Mouse (Mus musculus): Measurements from ENCODE around the gene Jph2. TPM values are rescaled to one million over a fixed set of nuclear protein-coding genes. Genes with fewer than 3 reads are reported as not detected.

The Jph2 gene
- polyA plus RNA-seq, 1 experiment from 2014 or later: 0.45 TPM

DNA sequence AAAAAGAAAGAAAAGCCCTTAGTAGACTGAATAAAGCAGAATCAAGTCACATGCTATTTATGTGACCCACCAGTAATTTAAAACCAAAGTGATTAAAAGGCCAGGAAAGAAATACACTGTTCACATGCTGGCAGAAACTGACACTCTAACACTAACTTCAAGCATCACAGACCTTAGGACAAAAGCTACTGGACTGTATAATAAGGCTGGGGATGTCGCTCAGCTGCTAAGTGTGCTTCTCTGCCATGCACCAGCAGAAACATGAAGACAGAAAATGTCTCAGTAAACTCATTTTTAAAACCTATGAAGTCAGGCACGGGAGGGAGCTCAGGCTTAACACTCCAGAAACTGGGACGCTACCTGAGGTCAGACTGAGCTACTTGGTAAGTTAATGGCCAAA lies 12.4 kb upstream of the Jph2 start:
- H3K36me3 ChIP-seq: peaks cover 68% of the 10 kb centered on the region
- no peaks in the 10 kb centered on the region for H3K27me3 ChIP-seq
- H3K9me3 ChIP-seq: no peaks in the 10 kb centered on the region
- no peaks in the 10 kb centered on the region for H3K4me1 ChIP-seq
- ATAC-seq (ENCODE audit: low FRiP score, low read depth): no peak
- no peak overlapping the region for H3K4me3 ChIP-seq
- no peak overlapping the region for H3K9ac ChIP-seq (replicated peaks)
- WGBS: 93% methylated on average over 3 of the region's 3 CpGs
- no peak overlapping the region for H3K4me2 ChIP-seq (replicated peaks)
- no peak overlapping the region for H3K27ac ChIP-seq (replicated peaks)

DNA sequence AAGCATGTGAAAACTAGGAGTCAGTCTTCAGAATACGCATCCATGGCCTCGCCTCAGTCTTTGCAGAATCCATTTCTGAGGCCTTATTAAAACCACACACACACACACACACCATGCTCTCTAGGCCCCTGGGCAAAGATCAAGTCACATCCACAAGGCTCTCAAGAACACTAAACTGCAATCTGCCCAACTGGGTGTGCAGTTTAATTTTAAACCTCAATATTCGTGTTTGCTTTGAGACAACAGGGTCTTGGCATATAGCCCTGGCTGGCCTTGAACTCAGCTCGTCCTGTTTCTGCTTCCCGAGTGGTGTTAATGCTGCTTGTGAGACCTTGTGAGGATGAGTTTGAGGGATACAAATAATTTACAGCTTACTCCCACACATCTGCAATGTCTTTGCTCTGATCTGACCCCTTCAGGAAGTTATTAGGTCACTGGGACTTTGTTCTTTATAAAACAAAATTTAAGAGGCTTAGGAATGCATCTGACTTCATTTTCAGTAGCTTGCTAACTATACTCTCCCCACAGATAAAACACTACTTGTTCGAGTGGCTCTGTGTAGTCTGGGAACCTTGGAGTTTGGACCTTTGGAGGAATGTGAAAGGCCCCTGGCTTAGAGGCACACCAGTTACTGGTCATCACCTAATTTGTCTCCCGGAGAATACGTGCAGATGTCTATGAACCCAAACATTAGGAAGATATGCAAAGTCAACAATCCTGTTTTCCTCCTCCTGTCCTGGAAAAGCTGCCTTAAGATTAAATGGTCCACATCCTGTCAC lies 6.4 kb upstream of the Jph2 start:
- H3K4me1 ChIP-seq: no peaks in the 10 kb centered on the region
- no peaks in the 10 kb centered on the region for H3K9me3 ChIP-seq
- H3K4me2 ChIP-seq (replicated peaks): no peak overlapping the region
- no peaks in the 10 kb centered on the region for H3K27me3 ChIP-seq
- 89% methylated on average over 8 of the region's 8 CpGs for WGBS
- no peak overlapping the region for H3K9ac ChIP-seq (replicated peaks)
- H3K36me3 ChIP-seq: peaks cover 34% of the 10 kb centered on the region
- ATAC-seq (ENCODE audit: low FRiP score, low read depth): no peak
- H3K27ac ChIP-seq (replicated peaks): no peak overlapping the region
- no peak overlapping the region for H3K4me3 ChIP-seq

DNA sequence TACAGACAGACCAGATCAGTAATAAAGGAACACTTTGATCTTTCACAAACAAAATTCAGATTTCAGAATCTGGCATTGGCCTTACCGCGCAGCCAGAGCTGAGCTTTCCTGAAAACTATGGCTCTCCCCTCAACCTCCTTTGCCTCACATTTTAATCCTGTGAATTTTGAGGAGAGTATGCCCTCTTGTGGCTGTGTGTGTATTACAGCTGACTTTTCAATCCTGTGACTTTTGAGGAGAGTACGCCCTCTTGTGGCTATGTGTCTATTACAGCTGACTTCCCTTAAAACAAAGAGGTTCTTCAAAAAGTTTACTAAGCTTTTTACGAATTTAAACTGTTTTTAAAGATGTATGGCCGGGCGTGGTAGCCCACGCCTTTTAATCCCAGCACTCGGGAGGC lies 3.4 kb upstream of the Jph2 start:
- Histone ChIP-seq H3K9ac (replicated peaks) (no peak overlapping the region), H3K4me3 (no peak overlapping the region), H3K27ac (replicated peaks) (no peak overlapping the region), H3K36me3 (peaks cover 11% of the 10 kb centered on the region), H3K4me2 (replicated peaks) (no peak overlapping the region), H3K4me1 (peaks cover 12% of the 10 kb centered on the region), H3K27me3 (0 out of 2 replicates have a peak, but pooled peaks cover 3% of the 10 kb centered on the region), H3K9me3 (no peaks in the 10 kb centered on the region)
- ATAC-seq (ENCODE audit: low FRiP score, low read depth): no peak
- WGBS: 9% methylated on average over 8 of the region's 8 CpGs

DNA sequence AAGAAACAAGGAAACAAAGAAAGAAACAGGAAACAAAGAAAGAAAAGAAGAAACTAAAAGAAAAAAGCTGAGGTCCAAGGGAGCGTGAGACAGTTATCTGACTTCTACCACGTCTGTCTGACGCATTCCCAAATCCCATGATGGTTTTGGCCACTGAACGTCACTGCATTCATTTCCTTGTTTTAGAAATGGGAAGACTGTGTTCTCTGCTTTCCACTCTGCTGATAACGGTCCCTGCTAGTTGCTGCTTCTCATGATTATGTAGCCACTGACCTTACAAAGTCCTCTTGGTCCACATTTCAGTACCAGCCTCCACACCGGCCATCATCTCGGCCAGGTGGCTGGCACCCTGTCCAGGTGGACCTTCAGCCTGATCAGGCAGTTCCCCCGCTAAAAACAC lies 1.4 kb upstream of the Jph2 start:
- no peak for ATAC-seq (ENCODE audit: low FRiP score, low read depth)
- 86% methylated on average over 8 of the region's 8 CpGs for WGBS
- Histone ChIP-seq H3K4me3 (no peak overlapping the region), H3K9ac (replicated peaks) (no peak overlapping the region), H3K4me2 (replicated peaks) (no peak overlapping the region), H3K36me3 (no peaks in the 10 kb centered on the region), H3K4me1 (peaks cover 12% of the 10 kb centered on the region), H3K27ac (replicated peaks) (no peak overlapping the region), H3K27me3 (0 out of 2 replicates have a peak, but pooled peaks cover 3% of the 10 kb centered on the region), H3K9me3 (no peaks in the 10 kb centered on the region)

DNA sequence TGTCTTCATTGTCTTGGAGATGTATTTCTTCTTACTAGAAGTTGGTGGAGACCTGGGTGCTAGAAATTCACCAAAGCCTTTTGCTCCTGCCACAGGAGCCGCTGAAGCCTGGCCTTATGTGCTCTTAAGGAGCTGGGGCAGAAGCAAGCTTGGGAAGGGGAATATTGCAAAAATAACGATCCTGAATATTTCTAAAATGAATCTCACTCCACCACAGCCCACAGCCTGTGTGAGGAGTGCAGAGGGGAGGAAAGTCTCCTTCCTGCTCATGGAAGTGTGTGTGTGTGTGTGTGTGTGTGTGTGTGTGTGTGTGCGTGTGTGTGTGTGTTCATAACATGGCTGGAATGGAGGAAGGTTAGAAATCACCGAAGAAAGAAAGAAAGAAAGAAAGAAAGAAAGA lies 977 bp upstream of the Jph2 start:
- no peak overlapping the region for H3K4me3 ChIP-seq
- H3K27me3 ChIP-seq: 0 out of 2 replicates have a peak, but pooled peaks cover 3% of the 10 kb centered on the region
- H3K36me3 ChIP-seq: no peaks in the 10 kb centered on the region
- H3K27ac ChIP-seq (replicated peaks): no peak overlapping the region
- H3K4me2 ChIP-seq (replicated peaks): no peak overlapping the region
- peaks cover 12% of the 10 kb centered on the region for H3K4me1 ChIP-seq
- 83% methylated on average over 4 of the region's 4 CpGs for WGBS
- H3K9ac ChIP-seq (replicated peaks): no peak overlapping the region
- no peaks in the 10 kb centered on the region for H3K9me3 ChIP-seq
- ATAC-seq (ENCODE audit: low FRiP score, low read depth): no peak

DNA sequence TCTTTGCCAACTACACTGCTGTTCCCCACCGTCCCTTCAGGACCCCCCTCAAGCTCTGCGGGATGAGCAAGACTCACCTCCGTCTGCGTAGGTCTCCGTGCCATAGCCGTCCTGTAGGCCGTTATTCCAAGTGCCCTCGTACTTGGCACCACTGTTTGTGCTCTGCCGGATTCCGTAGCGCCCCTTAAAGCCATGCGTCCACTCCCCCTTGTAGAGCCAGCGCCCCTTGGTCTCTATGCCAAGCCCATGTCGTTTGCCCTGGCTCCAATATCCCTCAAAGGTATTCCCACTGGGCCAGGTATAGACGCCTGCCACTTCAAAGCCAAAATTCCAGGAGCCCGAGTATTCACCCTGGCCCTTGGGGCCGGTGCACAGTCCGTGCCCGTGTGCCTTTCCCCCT lies 722 bp downstream of the Jph2 start:
- Histone ChIP-seq H3K4me2 (replicated peaks) (no peak overlapping the region), H3K27me3 (0 out of 2 replicates have a peak, but pooled peaks cover 3% of the 10 kb centered on the region), H3K9ac (replicated peaks) (no peak overlapping the region), H3K36me3 (no peaks in the 10 kb centered on the region), H3K4me3 (no peak overlapping the region), H3K27ac (replicated peaks) (no peak overlapping the region), H3K9me3 (no peaks in the 10 kb centered on the region), H3K4me1 (peaks cover 12% of the 10 kb centered on the region)
- 92% methylated on average over 19 of the region's 19 CpGs for WGBS
- no peak for ATAC-seq (ENCODE audit: low FRiP score, low read depth)

DNA sequence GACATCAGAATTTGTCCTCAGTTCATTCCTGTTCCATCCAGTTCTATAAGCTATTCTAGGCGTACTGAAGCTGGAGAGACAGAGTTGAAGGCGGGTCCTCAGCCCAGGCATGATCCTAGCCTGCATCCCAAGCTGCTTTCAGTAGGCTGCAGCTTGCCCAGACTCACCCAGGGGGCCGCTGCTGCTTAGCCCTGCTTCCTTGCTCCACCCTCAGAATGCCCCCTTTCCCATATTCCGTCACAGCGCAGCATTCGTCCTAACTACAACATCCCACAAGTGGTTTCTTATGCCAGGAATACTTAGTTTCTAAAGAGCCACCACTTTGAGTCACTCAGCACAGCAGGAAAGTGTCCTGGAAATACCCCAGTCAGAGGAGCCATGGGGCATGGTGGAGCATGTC lies 2.8 kb downstream of the Jph2 start:
- ATAC-seq (ENCODE audit: low FRiP score, low read depth): no peak
- no peak overlapping the region for H3K4me3 ChIP-seq
- no peak overlapping the region for H3K9ac ChIP-seq (replicated peaks)
- 71% methylated on average over 6 of the region's 6 CpGs for WGBS
- H3K27me3 ChIP-seq: 0 out of 2 replicates have a peak, but pooled peaks cover 3% of the 10 kb centered on the region
- H3K4me2 ChIP-seq (replicated peaks): no peak overlapping the region
- no peak overlapping the region for H3K27ac ChIP-seq (replicated peaks)
- peaks cover 12% of the 10 kb centered on the region for H3K4me1 ChIP-seq
- H3K36me3 ChIP-seq: no peaks in the 10 kb centered on the region
- H3K9me3 ChIP-seq: no peaks in the 10 kb centered on the region

DNA sequence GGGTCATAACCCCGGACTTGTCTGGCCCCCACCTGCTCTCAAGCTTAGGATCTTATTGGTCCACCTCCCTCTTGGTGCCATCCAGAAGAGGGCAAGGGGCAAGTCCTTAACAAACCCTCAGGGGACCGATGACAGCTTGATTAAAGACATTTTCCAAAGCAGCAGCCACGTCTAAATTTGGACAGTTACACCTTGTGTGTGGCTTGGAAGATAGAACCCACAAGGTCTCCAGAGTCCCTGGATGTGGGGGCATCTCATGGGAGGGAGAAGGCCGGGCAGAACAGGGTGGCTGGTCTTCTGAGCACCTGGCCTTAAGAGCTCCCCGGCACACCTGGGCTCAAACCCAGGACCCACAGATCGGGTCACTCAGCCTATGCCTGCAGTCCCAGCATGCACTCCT lies 3.8 kb downstream of the Jph2 start:
- Histone ChIP-seq H3K4me3 (no peak overlapping the region), H3K9me3 (no peaks in the 10 kb centered on the region), H3K27ac (replicated peaks) (no peak overlapping the region), H3K9ac (replicated peaks) (no peak overlapping the region), H3K4me2 (replicated peaks) (no peak overlapping the region), H3K36me3 (no peaks in the 10 kb centered on the region), H3K4me1 (peaks cover 12% of the 10 kb centered on the region), H3K27me3 (0 out of 2 replicates have a peak, but pooled peaks cover 3% of the 10 kb centered on the region)
- no peak for ATAC-seq (ENCODE audit: low FRiP score, low read depth)
- WGBS: 83% methylated on average over 6 of the region's 6 CpGs

DNA sequence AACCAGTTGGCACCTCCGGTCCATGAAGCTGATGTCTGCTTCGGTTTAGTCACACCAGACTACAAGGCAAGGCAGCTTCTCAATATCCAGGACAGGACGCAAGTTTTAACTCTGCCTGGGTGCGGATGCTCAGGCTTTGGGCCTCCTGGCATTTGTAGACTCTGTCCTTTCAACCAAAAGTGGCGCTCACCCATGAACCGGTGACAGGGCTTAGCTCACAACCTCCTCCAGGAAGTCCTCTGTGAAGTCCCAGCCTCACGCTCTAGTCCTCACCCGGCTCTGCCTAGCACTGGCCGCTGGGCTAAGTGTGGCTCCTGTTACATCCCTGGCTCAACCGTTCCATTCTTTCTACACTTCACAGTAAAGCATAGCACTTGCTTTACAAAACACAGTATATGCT lies 4.6 kb downstream of the Jph2 start:
- no peaks in the 10 kb centered on the region for H3K36me3 ChIP-seq
- no peak overlapping the region for H3K9ac ChIP-seq (replicated peaks)
- H3K4me1 ChIP-seq: peaks cover 11% of the 10 kb centered on the region
- 0 out of 2 replicates have a peak, but pooled peaks cover 3% of the 10 kb centered on the region for H3K27me3 ChIP-seq
- H3K4me2 ChIP-seq (replicated peaks): no peak overlapping the region
- H3K9me3 ChIP-seq: no peaks in the 10 kb centered on the region
- H3K4me3 ChIP-seq: no peak overlapping the region
- 90% methylated on average over 10 of the region's 10 CpGs for WGBS
- H3K27ac ChIP-seq (replicated peaks): no peak overlapping the region
- ATAC-seq (ENCODE audit: low FRiP score, low read depth): no peak

DNA sequence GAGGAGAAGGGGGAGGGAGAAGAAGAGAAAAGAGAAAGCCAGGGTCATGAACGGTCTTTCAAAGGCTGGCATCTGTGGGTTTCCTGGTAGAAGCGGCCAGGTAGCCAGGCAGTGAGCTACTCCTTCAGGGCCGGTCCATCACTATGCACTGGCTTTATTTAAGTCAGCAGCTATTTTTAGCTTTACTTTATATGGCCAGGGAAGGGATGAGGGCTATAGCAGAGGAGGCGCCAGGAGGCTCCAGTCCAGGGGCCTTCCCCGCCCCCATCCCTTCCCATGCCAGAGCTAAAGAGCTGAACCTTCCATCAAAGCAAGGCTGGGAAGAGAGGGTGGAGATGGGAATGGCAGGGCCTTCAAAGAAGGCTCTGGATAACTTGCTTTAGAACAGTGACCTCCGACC lies 5.4 kb downstream of the Jph2 start:
- no peak overlapping the region for H3K4me2 ChIP-seq (replicated peaks)
- H3K27ac ChIP-seq (replicated peaks): no peak overlapping the region
- no peak for ATAC-seq (ENCODE audit: low FRiP score, low read depth)
- no peak overlapping the region for H3K4me3 ChIP-seq
- H3K27me3 ChIP-seq: 0 out of 2 replicates have a peak, but pooled peaks cover 2% of the 10 kb centered on the region
- H3K9ac ChIP-seq (replicated peaks): no peak overlapping the region
- H3K4me1 ChIP-seq: peaks cover 3% of the 10 kb centered on the region; the same call in 1 of the 2 replicates
- H3K36me3 ChIP-seq: no peaks in the 10 kb centered on the region
- 83% methylated on average over 6 of the region's 6 CpGs for WGBS
- no peaks in the 10 kb centered on the region for H3K9me3 ChIP-seq

DNA sequence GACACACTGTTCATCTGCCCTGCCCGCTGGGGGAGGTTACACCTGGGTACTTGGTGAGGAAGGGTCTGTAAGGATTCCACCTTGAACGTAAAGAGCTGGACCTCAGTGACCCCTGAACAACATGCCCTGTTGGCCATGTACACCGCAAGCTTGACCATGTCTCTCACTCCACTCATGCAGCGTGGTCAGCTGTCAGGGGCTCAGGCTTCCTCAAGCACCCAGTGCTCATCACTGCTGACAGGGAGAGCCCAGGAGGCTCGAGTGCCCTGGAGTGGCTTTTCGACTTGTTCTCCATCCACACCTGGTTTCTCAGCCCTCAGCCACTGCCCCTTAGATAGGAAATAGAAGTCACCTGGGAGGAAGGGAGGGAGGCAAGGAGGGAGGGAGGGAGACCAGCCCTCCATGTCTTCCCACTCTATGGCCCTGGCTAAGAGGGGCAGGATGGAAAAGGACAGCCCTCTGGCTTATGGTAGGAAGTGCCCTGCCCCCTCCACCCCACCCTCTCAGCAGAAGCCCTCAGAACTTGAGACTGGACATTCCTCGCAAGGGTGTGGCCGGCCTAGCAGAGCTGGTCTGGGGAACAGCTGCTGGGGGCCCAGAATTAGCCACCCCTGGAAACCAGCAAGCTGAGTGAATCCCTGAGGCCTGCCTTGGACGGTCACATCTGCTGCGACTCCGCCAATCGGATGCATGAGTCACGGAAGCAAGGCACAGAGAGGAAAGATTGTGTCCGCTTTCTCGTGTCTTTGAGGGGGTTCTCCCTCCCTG lies 11.2 kb downstream of the Jph2 start:
- no peak overlapping the region for H3K9ac ChIP-seq (replicated peaks)
- H3K4me2 ChIP-seq (replicated peaks): no peak overlapping the region
- no peaks in the 10 kb centered on the region for H3K4me1 ChIP-seq
- no peak overlapping the region for H3K4me3 ChIP-seq
- WGBS: 79% methylated on average over 15 of the region's 15 CpGs
- ATAC-seq (ENCODE audit: low FRiP score, low read depth): no peak
- no peak overlapping the region for H3K27ac ChIP-seq (replicated peaks)
- H3K9me3 ChIP-seq: no peaks in the 10 kb centered on the region
- H3K36me3 ChIP-seq: no peaks in the 10 kb centered on the region
- H3K27me3 ChIP-seq: no peaks in the 10 kb centered on the region

DNA sequence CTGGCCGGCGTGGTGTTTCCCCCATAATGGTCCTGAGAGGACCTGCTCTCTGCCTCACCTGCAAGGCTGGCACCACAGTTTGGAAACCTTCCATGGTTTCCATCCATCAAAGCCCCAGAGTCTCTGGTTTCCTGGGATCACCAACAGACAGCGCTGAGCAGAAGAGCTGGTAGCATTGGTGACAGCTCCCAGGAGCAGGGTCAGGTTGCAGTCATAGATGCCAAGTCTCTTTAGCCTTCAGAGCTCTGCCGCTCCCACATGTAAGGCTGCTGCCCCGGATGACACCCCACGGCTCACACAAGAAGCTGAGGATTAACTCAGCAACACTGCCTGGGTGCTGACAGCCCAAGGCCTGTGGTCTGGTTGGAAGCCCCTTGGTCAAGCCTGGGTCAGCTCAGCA lies 12.7 kb downstream of the Jph2 start:
- Histone ChIP-seq H3K36me3 (no peaks in the 10 kb centered on the region), H3K4me3 (no peak overlapping the region), H3K27ac (replicated peaks) (no peak overlapping the region), H3K4me1 (no peaks in the 10 kb centered on the region), H3K9ac (replicated peaks) (no peak overlapping the region), H3K9me3 (no peaks in the 10 kb centered on the region), H3K4me2 (replicated peaks) (no peak overlapping the region), H3K27me3 (no peaks in the 10 kb centered on the region)
- WGBS: 84% methylated on average over 6 of the region's 6 CpGs
- no peak for ATAC-seq (ENCODE audit: low FRiP score, low read depth)

All from midbrain, embryonic 12.5 days (tissue).